Mouse (Mus musculus): ENCODE results near the gene Dynll1.

The Dynll1 gene

DNA sequence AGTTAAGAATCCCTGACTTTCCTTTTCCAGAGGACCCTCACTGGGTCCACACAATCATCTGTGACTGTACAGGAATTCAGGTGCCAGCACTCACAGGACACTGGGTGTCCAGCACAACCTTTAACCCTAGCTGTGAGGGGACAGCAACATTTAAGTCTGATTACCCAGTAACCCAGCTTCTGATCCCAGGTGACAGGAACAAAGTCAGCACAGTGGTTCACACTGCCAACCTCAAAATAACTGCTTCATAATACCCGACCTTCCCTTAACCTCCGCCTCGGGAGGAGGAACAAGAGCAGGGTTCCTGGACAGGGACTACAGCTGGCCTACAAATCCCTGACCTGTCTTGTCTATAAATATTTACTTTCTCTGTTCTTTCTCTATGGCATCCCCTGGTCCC lies 32.5 kb downstream of the Dynll1 start:
- DNase-seq (ENCODE audit: low read depth, low spot score), result no peak

DNA sequence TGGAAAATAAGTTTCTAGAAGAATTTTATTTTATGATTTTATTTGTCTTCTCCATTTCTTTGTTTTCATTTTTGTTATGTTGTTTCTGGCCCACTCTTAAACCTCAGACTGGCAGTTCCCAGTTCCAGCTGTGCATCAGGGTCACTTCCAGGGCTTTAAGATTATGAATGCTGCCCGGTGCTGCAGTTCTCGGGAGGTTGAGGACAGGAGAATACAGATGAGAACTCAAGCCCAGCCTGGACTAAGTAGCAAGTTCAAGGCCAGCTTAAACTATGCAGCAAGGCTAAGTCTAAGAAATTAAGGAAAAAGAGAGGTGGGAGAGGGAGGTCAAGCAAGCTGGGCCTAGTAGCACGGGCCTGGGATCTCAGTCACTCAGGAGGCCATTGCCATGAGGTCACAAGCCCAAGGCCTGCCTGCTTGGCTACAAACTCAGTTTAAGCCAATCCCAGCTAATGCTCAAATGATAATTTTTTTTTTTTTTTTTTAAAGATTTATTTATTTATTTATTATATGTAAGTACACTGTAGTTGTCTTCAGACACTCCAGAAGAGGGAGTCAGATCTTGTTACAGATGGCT lies 33.2 kb downstream of the Dynll1 start:
- no peak for DNase-seq (ENCODE audit: low read depth, low spot score)

- no peak for DNase-seq (ENCODE audit: low read depth, low spot score)
Observed at GRCm38 (mm10) chr5:115266787-115267468, 33.9 kb downstream of the Dynll1 start.

- no peak for DNase-seq (ENCODE audit: low read depth, low spot score)
Observed at GRCm38 (mm10) chr5:115266340-115266739, 34.5 kb downstream of the Dynll1 start.

- no peak for DNase-seq (ENCODE audit: low read depth, low spot score)
Observed at GRCm38 (mm10) chr5:115262502-115263291, 38.1 kb downstream of the Dynll1 start.

DNA sequence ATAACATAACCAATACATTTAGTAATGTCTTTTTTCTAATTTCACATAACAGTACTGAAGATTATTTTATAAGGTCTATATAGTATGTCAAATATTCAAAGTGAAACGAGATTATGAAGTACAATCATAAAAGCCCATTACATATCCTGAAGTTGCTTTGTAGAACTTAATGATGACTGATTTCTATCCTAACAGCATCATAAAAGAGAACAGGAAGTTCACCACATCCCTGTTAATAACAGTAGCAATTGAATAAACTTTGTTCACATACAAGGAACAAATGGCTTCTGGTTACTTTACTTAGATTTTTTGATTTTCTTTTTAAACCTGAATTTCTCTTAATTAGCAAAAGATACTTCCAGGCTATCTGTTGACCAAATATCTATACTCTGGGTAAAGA lies 38.9 kb downstream of the Dynll1 start:
- DNase-seq (ENCODE audit: low read depth, low spot score), result no peak

- DNase-seq (ENCODE audit: low read depth, low spot score), result no peak
Observed at GRCm38 (mm10) chr5:115261141-115261540, 39.7 kb downstream of the Dynll1 start.

GRCm38 (mm10) chr5:115260356-115260755 lies 40.4 kb downstream of the Dynll1 start:
- peak; percentile 50 for DNase-seq (ENCODE audit: low read depth, low spot score)

DNA sequence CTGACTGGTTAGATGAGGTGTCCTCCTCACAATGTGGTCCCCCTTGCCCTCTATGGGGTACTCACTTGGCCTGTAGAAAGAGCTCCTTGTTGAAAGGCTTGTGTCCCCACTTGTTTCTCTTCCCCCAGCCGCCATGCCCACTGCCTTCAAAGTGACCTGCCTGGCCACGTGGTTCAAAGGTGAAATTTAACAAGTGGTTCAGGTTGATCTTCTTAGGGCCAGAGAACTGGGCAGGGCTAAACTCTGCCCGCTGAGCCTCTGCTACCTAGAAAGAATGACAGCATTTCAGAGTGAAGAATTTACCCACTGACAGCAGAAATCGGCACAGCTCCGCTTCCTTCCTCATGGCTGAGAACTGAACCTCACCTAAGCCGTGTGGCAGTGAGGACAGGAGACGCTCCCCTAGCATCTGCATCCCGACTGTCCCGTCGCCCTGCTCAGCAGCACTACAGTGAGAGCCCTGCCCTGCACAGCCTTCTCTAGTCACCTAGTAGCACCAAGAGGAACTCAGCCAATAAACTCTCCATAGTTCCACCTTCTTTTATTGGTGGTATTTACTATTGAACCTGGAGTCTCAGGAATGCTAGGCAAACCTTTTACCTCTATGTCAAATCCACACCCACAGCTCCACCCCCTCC lies 43.8 kb downstream of the Dynll1 start:
- no peak for DNase-seq (ENCODE audit: low read depth, low spot score)

DNA sequence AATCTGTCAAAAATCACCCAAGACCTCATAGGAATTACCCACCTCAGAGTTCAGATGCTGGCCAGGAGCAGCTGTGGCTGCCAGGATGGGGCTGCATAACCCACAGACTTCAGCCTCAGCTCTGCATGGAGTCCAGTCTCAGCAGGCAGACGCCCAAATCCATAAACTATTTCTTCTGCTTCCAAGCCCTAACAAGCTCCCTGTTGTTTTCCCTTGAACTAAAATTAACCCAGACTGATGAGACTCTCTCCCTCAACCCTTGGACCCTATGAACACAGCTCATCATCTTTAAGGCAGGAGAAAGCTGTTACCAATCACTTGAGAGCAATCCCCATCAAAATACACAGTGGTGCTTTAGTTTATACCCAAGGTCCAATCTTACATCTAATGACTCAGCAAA lies 45.3 kb downstream of the Dynll1 start:
- DNase-seq (ENCODE audit: low read depth, low spot score), result no peak
